ENCODE assay signal across 8 mouse cellular contexts in genomic region chr11:83448021-83448926, GRCm38 (mm10). TPM values are rescaled to one million over a fixed set of nuclear protein-coding genes. Genes with fewer than 3 reads are reported as not detected.
DNase-seq lines count a peak whose midpoint lies in the region; ATAC-seq and TF ChIP-seq lines count a peak whose summit lies in the region.

No protein-coding gene starts in this region.

- intact Hi-C loops in gastrocnemius, adult 2 months (cut with DNase I) = no loop called here
- intact Hi-C loops in gastrocnemius, postnatal 36 days (cut with DNase I) = no loop called here

- 43% methylated on average over 16 of the region's 16 CpGs for WGBS in kidney, embryonic 14.5 days

- H3K27ac ChIP-seq in gastrocnemius, adult 2 months = peak overlapping the region; percentile 67
- peak overlapping the region; percentile 76; the same call in 1 of the 2 replicates for H3K27ac ChIP-seq in kidney, embryonic 14.5 days (ENCODE audit: low read depth, low read length)

- H3K27me3 ChIP-seq in kidney, embryonic 14.5 days (ENCODE audit: control insufficient read depth, insufficient read depth, low read length) = peaks cover 28% of the 10 kb centered on the region

- no peak overlapping the region for H3K4me3 ChIP-seq in gastrocnemius, adult 2 months
- H3K4me3 ChIP-seq in kidney, embryonic 14.5 days (ENCODE audit: low read length) = no peak overlapping the region

- H3K4me1 ChIP-seq in kidney, embryonic 14.5 days (ENCODE audit: control insufficient read depth, insufficient read depth, low read length) = peaks cover 22% of the 10 kb centered on the region

- peak; percentile 38; the same call in 1 of the 2 replicates for ATAC-seq in kidney, embryonic 14.5 days (ENCODE audit: low FRiP score, low TSS enrichment)

- no peak overlapping the region for H3K4me2 ChIP-seq in kidney, embryonic 14.5 days (replicated peaks; ENCODE audit: low read depth, low read length)

- no peaks in the 10 kb centered on the region for H3K9me3 ChIP-seq in kidney, embryonic 14.5 days (ENCODE audit: control insufficient read depth, low read length)

- no peak overlapping the region for H3K9ac ChIP-seq in kidney, embryonic 14.5 days (ENCODE audit: low read depth, low read length)

- no peak for TF ChIP-seq CTCF in gastrocnemius, adult 2 months (IDR thresholded peaks at IDR 0.05)

- DNase-seq in gastrocnemius, adult 2 months = peak; percentile 46
- DNase-seq in gastrocnemius, postnatal 36 days = no peak
- peak; percentile 62 for DNase-seq in gastrocnemius, postnatal 25 days
- DNase-seq in mesoderm, embryonic 11.5 days (ENCODE audit: low read depth, low spot score) = peak; percentile 56
- DNase-seq in cerebellum, postnatal 36 days = no peak
- no peak for DNase-seq in left cerebral cortex, adult 9 months (ENCODE audit: low spot score in 2 of 2)
- DNase-seq in urinary bladder, adult 2 months (ENCODE audit: low spot score) = no peak

- no peaks in the 10 kb centered on the region for H3K36me3 ChIP-seq in kidney, embryonic 14.5 days (ENCODE audit: control insufficient read depth, insufficient read depth, low read length)

RNA-seq across cellular contexts. Expression of gene 1700020L24Rik, which starts 10.8 kb away (rescaled TPM):
- total RNA-seq in gastrocnemius, adult 2 months (2021) = not detected
- not detected for total RNA-seq in gastrocnemius, postnatal 36 days (2021)
- total RNA-seq in gastrocnemius, postnatal 25 days (2021) = not detected
- 0.44 TPM in 1 of 2 replicates, not detected in the other for polyA plus RNA-seq in kidney, embryonic 14.5 days (2014; fragmentation: Nextera tagmentation; extraction: Ambion mirVana)
- 0.56 and 0.61 TPM in 2 replicates for polyA plus RNA-seq in urinary bladder, adult 2 months (2012; rRNA removed)

RNA-seq across cellular contexts. Expression of gene Mmp28, which starts 14.6 kb away (rescaled TPM):
- total RNA-seq in gastrocnemius, adult 2 months (2021) = 1 to 10 TPM; 1.9 to 3.2 TPM
- total RNA-seq in gastrocnemius, postnatal 36 days (2021) = 1 to 10 TPM; 1.6 to 2.0 TPM
- total RNA-seq in gastrocnemius, postnatal 25 days (2021) = 1 to 10 TPM; 2.5 to 4.5 TPM
- polyA plus RNA-seq in kidney, embryonic 14.5 days (2014; fragmentation: Nextera tagmentation; extraction: Ambion mirVana) = 0.55 and 1.1 TPM in 2 replicates
- 12.7 and 16.8 TPM in 2 replicates for polyA plus RNA-seq in urinary bladder, adult 2 months (2012; rRNA removed)

RNA-seq across cellular contexts. Expression of gene Gas2l2, which starts 19.0 kb away (rescaled TPM):
- not detected for total RNA-seq in gastrocnemius, adult 2 months (2021)
- not detected for total RNA-seq in gastrocnemius, postnatal 36 days (2021)
- total RNA-seq in gastrocnemius, postnatal 25 days (2021) = not detected
- not detected in 2 replicates for polyA plus RNA-seq in kidney, embryonic 14.5 days (2014; fragmentation: Nextera tagmentation; extraction: Ambion mirVana)
- polyA plus RNA-seq in urinary bladder, adult 2 months (2012; rRNA removed) = 0.14 and 0.19 TPM in 2 replicates

RNA-seq across cellular contexts. Expression of gene Taf15, which starts 24.6 kb away (rescaled TPM):
- 10 to 100 TPM; 27.1 to 30.5 TPM for total RNA-seq in gastrocnemius, adult 2 months (2021)
- total RNA-seq in gastrocnemius, postnatal 36 days (2021) = 10 to 100 TPM; 19.5 to 21.7 TPM
- total RNA-seq in gastrocnemius, postnatal 25 days (2021) = 10 to 100 TPM; 20.2 to 24.3 TPM
- 20.3 and 28.1 TPM in 2 replicates for polyA plus RNA-seq in kidney, embryonic 14.5 days (2014; fragmentation: Nextera tagmentation; extraction: Ambion mirVana)
- 39.1 and 55.5 TPM in 2 replicates for polyA plus RNA-seq in urinary bladder, adult 2 months (2012; rRNA removed)

RNA-seq across cellular contexts. Expression of gene Rasl10b, which starts 39.3 kb away (rescaled TPM):
- under 1 TPM; 0.36 to 0.50 TPM for total RNA-seq in gastrocnemius, adult 2 months (2021)
- total RNA-seq in gastrocnemius, postnatal 36 days (2021) = under 1 TPM; 0.37 to 0.43 TPM
- total RNA-seq in gastrocnemius, postnatal 25 days (2021) = under 1 TPM; 0.32 to 0.59 TPM
- polyA plus RNA-seq in kidney, embryonic 14.5 days (2014; fragmentation: Nextera tagmentation; extraction: Ambion mirVana) = 0.61 and 0.70 TPM in 2 replicates
- 0.25 and 0.59 TPM in 2 replicates for polyA plus RNA-seq in urinary bladder, adult 2 months (2012; rRNA removed)

Comparison
In these comparisons a context has a peak if more than half of its experiments do, and no peak if none do; other contexts are left out.
1. DNase-seq: peak in gastrocnemius, adult 2 months (single experiment), gastrocnemius, postnatal 25 days (single experiment) and mesoderm, embryonic 11.5 days (single experiment); none in gastrocnemius, postnatal 36 days (0 of 2), cerebellum, postnatal 36 days (0 of 2), left cerebral cortex, adult 9 months (0 of 2) and urinary bladder, adult 2 months (single experiment).